Mouse (Mus musculus) forebrain, embryonic 16.5 days (tissue): ENCODE results near the gene Sort1. TPM values are rescaled to one million over a fixed set of nuclear protein-coding genes. Genes with fewer than 3 reads are reported as not detected.
"Not testable (repeated sequence)": the region's sequence is repeated elsewhere in the genome, so short reads cannot be mapped to it uniquely, and the experiment has no call there.

Source experiments
- ATAC-seq: fragments of 200-750 bp; cut with Nextera tagmentation; 2 replicates; pipeline ENCODE4 v1.8.0; 2017; ENCODE audit warnings: mild to moderate bottlenecking, moderate library complexity
- H3K27ac ChIP-seq: fragments of 300-500 bp; sonication (generic); 2 replicates; pipeline ENCODE4 v1.5.1; 2014; ENCODE audit warnings: low read length, control low read depth
- H3K27me3 ChIP-seq: fragments of 300-500 bp; sonication (generic); replicated peaks from 2 replicates; pipeline ENCODE4 v1.6.1; 2014; ENCODE audit warnings: low read length; ENCODE audit not compliant: control insufficient read depth, insufficient read depth
- H3K36me3 ChIP-seq: fragments of 300-500 bp; sonication (generic); 2 replicates; pipeline ENCODE4 v1.6.1; 2014; ENCODE audit not compliant: control insufficient read depth, insufficient read depth
- H3K4me1 ChIP-seq: fragments of 300-500 bp; sonication (generic); replicated peaks from 2 replicates; pipeline ENCODE4 v1.6.1; 2014; ENCODE audit warnings: low read length; ENCODE audit not compliant: control insufficient read depth, insufficient read depth
- H3K4me2 ChIP-seq: fragments of 300-500 bp; sonication (generic); 2 replicates; pipeline ENCODE4 v1.6.1; 2014; ENCODE audit warnings: mild to moderate bottlenecking, low read length, control low read depth
- H3K4me3 ChIP-seq: fragments of 300-500 bp; sonication (generic); replicated peaks from 2 replicates; pipeline ENCODE4 v1.5.1; 2014; ENCODE audit warnings: mild to moderate bottlenecking, low read length, control low read depth
- H3K9ac ChIP-seq: fragments of 300-500 bp; sonication (generic); replicated peaks from 2 replicates; pipeline ENCODE4 v1.6.1; 2014; ENCODE audit warnings: low read depth, low read length, control low read depth
- H3K9me3 ChIP-seq: fragments of 300-500 bp; sonication (generic); 2 replicates; pipeline ENCODE4 v1.6.1; 2016; ENCODE audit warnings: low read length; ENCODE audit not compliant: control insufficient read depth
- WGBS: fragments of 180-500 bp; shearing (Covaris S2); extraction: QIAGEN DNeasy Blood & Tissue Kit; methylation state at CpG from one replicate; pipeline ENCODE4 v1.1.7; 2014; 5-methylcytosine and 5-hydroxymethylcytosine counted together
- polyA plus RNA-seq: library from polyadenylated mRNA; unstranded; fragments of >200 nt; fragmentation: Nextera tagmentation; extraction: Ambion mirVana; gene quantifications from 2 replicates; pipeline ENCODE4 v1.2.1, GENCODE M21; 2015

Sort1 gene
- polyA plus RNA-seq, result 19.5 and 22.6 TPM in 2 replicates

- H3K4me2 ChIP-seq, result peak within 1 kb of the TSS; percentile 85
- H3K27me3 ChIP-seq, result no peaks in the 10 kb centered on the region
- H3K36me3 ChIP-seq, result peaks cover 3% of the 10 kb centered on the region; the same call in 1 of the 2 replicates
- peaks cover 52% of the 10 kb centered on the region for H3K4me1 ChIP-seq
- peak within 1 kb of the TSS; percentile 84 for H3K4me3 ChIP-seq
- WGBS, result under 1% methylated on average over 61 of the region's 109 CpGs
- H3K27ac ChIP-seq, result peak within 1 kb of the TSS; percentile 82
- H3K9me3 ChIP-seq, result no peaks in the 10 kb centered on the region
- H3K9ac ChIP-seq, result peak within 1 kb of the TSS; percentile 96
- ATAC-seq, result peak; percentile 99
These were observed at the start of gene Sort1 for GRCm38 (mm10) chr3:108283781-108284601. Gene Sort1, plus strand, starts transcription at chr3:108284082.

- not testable (repeated sequence) for H3K4me2 ChIP-seq, ATAC-seq
These were observed 46.3 kb upstream of the Sort1 start for GRCm38 (mm10) chr3:108237474-108238102.

GRCm38 (mm10) chr3:108241243-108241839 is 42.5 kb upstream of the Sort1 start:
- no peak overlapping the region for H3K9ac ChIP-seq
- ATAC-seq, result no peak
- H3K27ac ChIP-seq, result no peak overlapping the region
- no peaks in the 10 kb centered on the region for H3K36me3 ChIP-seq
- no peak overlapping the region for H3K4me2 ChIP-seq
- no peaks in the 10 kb centered on the region for H3K4me1 ChIP-seq
- no peak overlapping the region for H3K4me3 ChIP-seq
- 91% methylated on average over 3 of the region's 3 CpGs for WGBS
- no peaks in the 10 kb centered on the region for H3K27me3 ChIP-seq
- H3K9me3 ChIP-seq, result no peaks in the 10 kb centered on the region

More at GRCm38 (mm10) chr3:108237474-108238102, 46.3 kb upstream of the Sort1 start:
- not testable (repeated sequence) for H3K27me3 ChIP-seq, H3K4me3 ChIP-seq, H3K36me3 ChIP-seq, H3K9ac ChIP-seq, H3K4me1 ChIP-seq, H3K9me3 ChIP-seq, H3K27ac ChIP-seq
- WGBS, result 88% methylated on average over 4 of the region's 4 CpGs

- H3K9me3 ChIP-seq, result no peaks in the 10 kb centered on the region
- H3K4me3 ChIP-seq, result no peak overlapping the region
- WGBS, result 71% methylated on average over 2 of the region's 2 CpGs
- no peak overlapping the region for H3K9ac ChIP-seq
- no peaks in the 10 kb centered on the region for H3K4me1 ChIP-seq
- no peaks in the 10 kb centered on the region for H3K27me3 ChIP-seq
- no peak for ATAC-seq
- no peaks in the 10 kb centered on the region for H3K36me3 ChIP-seq
- no peak overlapping the region for H3K27ac ChIP-seq
- H3K4me2 ChIP-seq, result no peak overlapping the region
These were observed 37.0 kb upstream of the Sort1 start for GRCm38 (mm10) chr3:108246857-108247256.

- Histone ChIP-seq H3K27ac (no peak within 1 kb of the TSS), H3K4me2 (peak within 1 kb of the TSS; percentile 72), H3K4me1 (peaks cover 18% of the 10 kb centered on the region), H3K36me3 (no peaks in the 10 kb centered on the region), H3K27me3 (no peaks in the 10 kb centered on the region), H3K9me3 (no peaks in the 10 kb centered on the region), H3K9ac (peak within 1 kb of the TSS; percentile 84), H3K4me3 (peak within 1 kb of the TSS; percentile 88)
- peak; percentile 100 for ATAC-seq
- WGBS, result under 1% methylated on average over 79 of the region's 79 CpGs
These were observed 26.9 kb upstream of the Sort1 start, which contains the start of gene Psma5 for GRCm38 (mm10) chr3:108256719-108257637. Gene Psma5, plus strand, starts transcription at chr3:108256926.

- Histone ChIP-seq H3K4me2 (peak overlapping the region; percentile 63), H3K4me1 (peaks cover 18% of the 10 kb centered on the region), H3K27ac (no peak overlapping the region), H3K4me3 (peak overlapping the region; percentile 88), H3K27me3 (no peaks in the 10 kb centered on the region), H3K36me3 (peaks cover 4% of the 10 kb centered on the region), H3K9me3 (no peaks in the 10 kb centered on the region), H3K9ac (peak overlapping the region; percentile 84)
- ATAC-seq, result no peak
- WGBS, result 83% methylated on average over 3 of the region's 3 CpGs
These were observed 25.9 kb upstream of the Sort1 start for GRCm38 (mm10) chr3:108257831-108258500.

GRCm38 (mm10) chr3:108259319-108259718 is 24.6 kb upstream of the Sort1 start:
- H3K9ac ChIP-seq, result no peak overlapping the region
- no peak for ATAC-seq
- H3K4me3 ChIP-seq, result no peak overlapping the region
- 69% methylated on average over 3 of the region's 3 CpGs for WGBS
- H3K9me3 ChIP-seq, result no peaks in the 10 kb centered on the region
- peaks cover 5% of the 10 kb centered on the region for H3K36me3 ChIP-seq
- no peak overlapping the region for H3K27ac ChIP-seq
- no peak overlapping the region for H3K4me2 ChIP-seq
- H3K4me1 ChIP-seq, result peaks cover 18% of the 10 kb centered on the region
- no peaks in the 10 kb centered on the region for H3K27me3 ChIP-seq

GRCm38 (mm10) chr3:108279495-108279894 is 4.4 kb upstream of the Sort1 start:
- ATAC-seq, H3K36me3 ChIP-seq, H3K9ac ChIP-seq, H3K27me3 ChIP-seq, H3K4me3 ChIP-seq, H3K4me2 ChIP-seq, H3K9me3 ChIP-seq, H3K27ac ChIP-seq: not testable (repeated sequence)
- peaks cover 10% of the 10 kb centered on the region for H3K4me1 ChIP-seq
- WGBS, result 77% methylated on average over 5 of the region's 5 CpGs
